Mouse (Mus musculus): ENCODE measurements around the gene Hamp.
A peak's percentile ranks its signal among the peaks of the same experiment; 100 is the strongest.

GRCm38 (mm10) chr7:30904042-30904441 is 39.8 kb downstream of the Hamp start:
- TF ChIP-seq CTCF (conservative IDR thresholded peaks at IDR 0.05; ENCODE audit: low read length) (peak; percentile 24), NANOG (IDR thresholded peaks at IDR 0.05; ENCODE audit: borderline replicate concordance, low read length) (no peak)
